Mouse (Mus musculus) G1E (cell line): Measurements from ENCODE around the gene Zeb2.

Source experiments
- CTCF ChIP-seq: IDR thresholded peaks from 2 replicates; pipeline ENCODE4 v1.5.1; 2012; ENCODE audit warnings: low read depth, low read length, inconsistent platforms, mixed read lengths
- GATA1 ChIP-seq: IDR thresholded peaks from 2 replicates; pipeline ENCODE4 v1.6.1; 2012; ENCODE audit warnings: borderline replicate concordance, low read length, inconsistent platforms, mixed read lengths
- GATA2 ChIP-seq: IDR thresholded peaks from 2 replicates; pipeline ENCODE4 v1.6.1; 2012; ENCODE audit warnings: low read depth, low read length, inconsistent platforms, borderline replicate concordance
- TAL1 ChIP-seq: conservative IDR thresholded peaks from 2 replicates; pipeline ENCODE4 v1.6.1; 2012; ENCODE audit warnings: low read depth, low read length, inconsistent platforms, mixed read lengths

DNA sequence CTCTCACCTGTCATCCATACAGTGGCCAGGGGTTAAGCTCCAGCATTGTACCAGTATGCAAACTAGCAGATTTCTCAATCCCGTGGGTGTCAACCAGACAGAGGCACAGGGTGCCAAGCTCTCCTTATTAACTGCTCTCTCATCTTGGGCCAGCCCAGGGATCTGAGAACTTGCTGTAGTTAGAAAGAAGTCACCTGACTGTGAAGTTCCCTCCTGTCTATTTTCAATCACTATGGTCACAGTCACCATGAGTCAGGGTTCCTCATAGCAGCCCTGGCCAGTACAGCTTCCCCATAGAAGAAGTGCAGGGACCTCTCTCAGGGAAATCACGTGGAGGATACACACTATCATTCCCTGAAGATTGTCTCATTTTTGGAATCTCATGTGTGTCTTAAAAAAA is 67.9 kb downstream of the Zeb2 start:
- no peak for TF ChIP-seq TAL1
- TF ChIP-seq CTCF: no peak
- TF ChIP-seq GATA1: no peak
- TF ChIP-seq GATA2: no peak
